Mouse (Mus musculus) retina, adult 2 months (tissue): ENCODE data around the gene Rnase4.

Experiments
- DNase-seq: peaks from one replicate; pipeline ENCODE4 v3.0.0-alpha.2; 2012; ENCODE audit warnings: low read depth, low spot score

The Rnase4 gene

GRCm38 (mm10) chr14:51127648-51128258 lies 36.9 kb downstream of the Rnase4 start:
- no peak for DNase-seq

- DNase-seq, result no peak
Observed at GRCm38 (mm10) chr14:51128775-51129623, 38.1 kb downstream of the Rnase4 start.

GRCm38 (mm10) chr14:51129624-51129975 lies 38.7 kb downstream of the Rnase4 start:
- no peak for DNase-seq

GRCm38 (mm10) chr14:51130315-51130940 lies 39.6 kb downstream of the Rnase4 start:
- no peak for DNase-seq

GRCm38 (mm10) chr14:51131086-51131815 lies 40.4 kb downstream of the Rnase4 start:
- no peak for DNase-seq

DNA sequence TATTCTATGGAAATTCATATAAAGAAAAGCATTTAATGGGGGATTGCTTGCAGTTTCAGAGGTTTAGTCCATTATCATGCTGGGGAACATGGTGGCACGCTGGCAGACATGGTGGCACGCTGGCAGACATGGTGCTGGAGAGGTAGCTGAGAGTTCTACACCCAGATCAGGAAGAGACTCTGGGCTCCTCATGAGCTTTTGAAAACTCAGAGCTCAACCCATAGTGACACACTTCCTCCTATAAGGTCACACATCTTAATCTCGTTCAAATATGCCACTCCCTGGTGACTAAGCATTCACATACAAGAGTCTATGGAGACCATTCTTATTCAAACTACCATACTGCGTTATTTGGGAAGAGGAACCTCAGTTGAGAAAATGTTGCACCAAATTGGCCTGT lies 41.5 kb downstream of the Rnase4 start:
- no peak for DNase-seq

GRCm38 (mm10) chr14:51140342-51140741 lies 49.5 kb downstream of the Rnase4 start:
- DNase-seq, result no peak

DNA sequence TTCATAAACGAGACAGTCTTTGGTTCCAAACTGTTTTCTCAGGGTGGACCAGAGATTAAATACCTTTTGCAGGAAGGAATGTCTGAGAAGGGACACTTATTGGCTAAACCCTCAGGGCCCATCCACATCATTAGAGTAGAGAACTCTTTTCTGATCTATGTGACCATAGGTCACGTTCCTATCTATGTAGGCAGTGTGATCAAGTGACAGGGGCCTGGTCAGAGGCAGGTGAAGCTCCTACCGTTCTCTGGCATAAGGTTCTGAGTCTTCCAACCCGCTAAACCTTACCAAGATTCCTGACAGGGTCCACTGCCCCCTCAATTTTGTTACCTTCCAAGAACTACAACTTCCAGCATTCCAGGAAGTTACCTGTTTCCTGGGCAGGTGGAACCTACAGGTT lies 51.2 kb downstream of the Rnase4 start:
- DNase-seq, result no peak

DNA sequence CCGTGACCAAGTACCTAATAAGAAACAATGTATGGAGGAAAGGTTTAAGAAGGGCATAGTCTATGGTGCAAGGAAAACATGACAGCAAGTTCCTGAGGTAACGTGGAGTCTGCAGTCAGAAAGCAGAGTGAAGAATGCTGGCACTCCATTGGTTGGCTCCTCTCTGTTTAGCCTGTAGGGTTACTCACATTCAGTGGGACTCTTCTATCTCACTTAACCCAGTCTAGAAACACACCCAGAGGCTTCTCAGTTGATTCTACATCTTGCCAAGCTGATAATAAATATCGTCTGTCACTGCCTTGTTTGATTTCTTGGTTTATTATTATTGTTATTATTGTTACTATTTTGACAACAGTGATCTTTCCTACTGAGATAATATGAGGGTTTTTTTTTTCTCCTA lies 51.7 kb downstream of the Rnase4 start:
- no peak for DNase-seq

DNA sequence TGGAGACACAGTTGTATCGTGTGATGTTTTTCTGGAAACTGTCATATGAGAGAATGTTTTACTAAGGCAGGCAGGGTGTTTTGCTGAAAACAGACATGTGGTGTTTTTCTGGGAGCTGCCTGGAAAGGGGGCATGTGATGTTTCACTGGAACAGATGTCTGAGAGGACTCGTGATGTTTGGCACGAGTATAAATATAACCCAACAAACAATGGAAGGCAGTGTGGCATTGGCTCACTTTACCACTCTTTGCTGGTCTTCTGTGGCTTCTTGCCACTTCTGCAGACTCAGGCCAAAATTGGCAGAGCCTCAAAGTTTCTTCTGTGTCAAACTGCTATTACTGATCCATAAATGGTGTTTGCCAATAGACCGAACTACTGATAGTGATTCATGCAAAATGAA lies 52.4 kb downstream of the Rnase4 start:
- no peak for DNase-seq

DNA sequence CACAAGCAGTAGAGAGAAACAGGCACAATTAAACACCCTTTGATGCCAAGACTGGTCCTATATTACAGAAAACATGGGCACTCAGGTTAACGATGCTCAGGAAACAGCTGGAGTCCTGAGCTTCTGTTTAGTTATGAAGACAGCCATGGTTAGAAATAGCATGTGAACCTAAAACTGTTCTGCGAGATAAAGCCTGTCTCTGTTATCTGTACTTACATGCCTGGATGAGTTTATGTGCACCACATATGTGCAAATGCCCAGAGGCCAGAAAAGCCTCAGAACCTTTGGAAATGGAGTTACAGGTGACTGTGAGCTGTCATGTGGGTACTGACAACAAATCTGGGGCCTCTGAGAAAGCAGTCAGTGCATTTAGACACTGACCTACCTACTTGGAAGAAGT lies 53.1 kb downstream of the Rnase4 start:
- DNase-seq, result no peak

- DNase-seq, result no peak
Observed at GRCm38 (mm10) chr14:51144451-51144850, 53.6 kb downstream of the Rnase4 start.

- DNase-seq, result no peak
Observed at GRCm38 (mm10) chr14:51145521-51145920, 54.6 kb downstream of the Rnase4 start.

- no peak for DNase-seq
Observed at GRCm38 (mm10) chr14:51146685-51147084, 55.8 kb downstream of the Rnase4 start, which contains the start of gene Rnase1. TSS of gene Rnase1 (minus strand) at chr14:51146785.

DNA sequence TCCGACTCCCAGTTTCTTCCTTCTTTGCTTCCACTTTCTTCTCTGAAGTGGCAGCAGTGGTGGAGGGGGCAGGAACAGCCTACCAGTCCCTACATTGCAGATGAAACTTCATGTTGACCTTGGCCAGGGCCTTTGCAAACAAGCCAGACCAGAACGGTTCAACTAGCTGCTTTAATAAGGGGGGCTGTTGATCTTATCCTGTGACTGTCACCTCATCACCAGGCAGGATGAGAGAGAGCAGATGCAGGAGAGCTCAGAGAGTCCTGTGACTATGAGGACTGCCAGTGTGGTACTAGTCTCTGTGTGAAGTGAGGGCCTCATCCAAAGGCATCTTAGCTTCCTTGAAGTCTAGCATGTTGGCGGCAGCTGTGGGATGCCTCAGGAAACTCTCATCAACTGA lies 57.1 kb downstream of the Rnase4 start:
- DNase-seq, result no peak

GRCm38 (mm10) chr14:51149164-51149563 lies 58.3 kb downstream of the Rnase4 start:
- no peak for DNase-seq

GRCm38 (mm10) chr14:51150206-51150831 lies 59.4 kb downstream of the Rnase4 start:
- no peak for DNase-seq

DNA sequence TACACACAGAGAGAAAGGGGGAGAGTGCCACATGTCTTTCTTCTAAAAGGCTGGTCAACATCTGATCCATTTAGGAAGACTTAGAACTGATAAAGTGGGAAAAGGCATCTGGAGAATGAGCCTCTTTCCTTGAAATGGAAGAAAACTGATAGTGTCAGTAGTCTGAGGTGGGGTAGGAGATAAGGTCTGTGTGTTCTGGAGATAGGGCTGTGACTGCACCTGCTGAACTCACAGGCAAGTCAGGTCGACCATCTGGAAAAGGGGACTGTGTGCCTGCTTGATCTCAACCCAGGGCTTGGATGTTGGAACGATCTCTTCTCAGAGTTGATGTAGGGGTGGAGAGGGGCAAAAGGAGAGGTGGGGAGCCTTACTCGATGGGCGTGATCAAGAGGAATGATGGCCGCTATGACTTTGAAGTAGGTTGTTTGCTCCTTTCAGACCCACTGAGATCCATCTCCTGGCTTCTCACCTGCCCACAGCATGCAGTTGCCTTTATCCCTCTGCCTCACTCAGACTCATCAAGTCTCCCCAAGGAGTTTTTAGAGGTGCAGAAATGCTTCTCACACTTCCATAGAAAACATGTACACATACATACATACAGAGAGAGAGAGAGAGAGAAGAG lies 61.5 kb downstream of the Rnase4 start:
- no peak for DNase-seq
